Mouse (Mus musculus) B cell, adult 2 months (primary cell): ENCODE results near the gene Uqcrh.

Source experiments
- DNase-seq, 2 experiments: peaks; one replicate each; pipeline ENCODE4 v3.0.0; 2022

The Uqcrh gene

GRCm38 (mm10) chr4:116053399-116053961, 21.4 kb downstream of the Uqcrh start, which contains the start of gene Nsun4:
TSS of gene Nsun4 (minus strand) at chr4:116053876.
- DNase-seq = peak; percentile 95 to 97

GRCm38 (mm10) chr4:116052526-116053293, 22.2 kb downstream of the Uqcrh start:
- DNase-seq = peak; percentile 55 to 61

- no peak for DNase-seq
Observed at GRCm38 (mm10) chr4:116049211-116049610, 25.7 kb downstream of the Uqcrh start.

- no peak for DNase-seq
Observed at GRCm38 (mm10) chr4:116048130-116048920, 26.5 kb downstream of the Uqcrh start.

- no peak for DNase-seq
Observed at GRCm38 (mm10) chr4:116047681-116048080, 27.2 kb downstream of the Uqcrh start.

GRCm38 (mm10) chr4:116046604-116047003, 28.3 kb downstream of the Uqcrh start:
- no peak for DNase-seq

- peak in 1 of 2 experiments; percentile 9 for DNase-seq
Observed at GRCm38 (mm10) chr4:116042186-116042585, 32.7 kb downstream of the Uqcrh start.

- DNase-seq = no peak
Observed at GRCm38 (mm10) chr4:116040466-116040865, 34.4 kb downstream of the Uqcrh start.

GRCm38 (mm10) chr4:116033374-116033773, 41.5 kb downstream of the Uqcrh start:
- no peak for DNase-seq

- DNase-seq = no peak
Observed at GRCm38 (mm10) chr4:116032906-116033305, 42.0 kb downstream of the Uqcrh start.

GRCm38 (mm10) chr4:116017902-116018746, 56.7 kb downstream of the Uqcrh start, which contains the start of gene Faah:
TSS of gene Faah (minus strand) at chr4:116017926.
- DNase-seq = no peak

GRCm38 (mm10) chr4:116017300-116017901, 57.5 kb downstream of the Uqcrh start:
- DNase-seq = peak; percentile 56 to 61
